Mouse (Mus musculus): ENCODE data around the gene Apoh. TPM values are rescaled to one million over a fixed set of nuclear protein-coding genes. Genes with fewer than 3 reads are reported as not detected.

Gene Apoh
- polyA plus RNA-seq, 1 experiment, result 2.3 TPM

- H3K27ac ChIP-seq (replicated peaks; ENCODE audit: low read depth, low read length), result no peak overlapping the region
- no peaks in the 10 kb centered on the region for H3K4me1 ChIP-seq (ENCODE audit: control insufficient read depth, insufficient read depth, insufficient read length, low read length)
- no peak overlapping the region for H3K4me3 ChIP-seq (ENCODE audit: insufficient read depth, low read depth, low read length)
These were observed 2.2 kb downstream of the Apoh start for GRCm38 (mm10) chr11:108345321-108345720.

- no peak overlapping the region for H3K27ac ChIP-seq (replicated peaks; ENCODE audit: low read depth, low read length)
- H3K4me3 ChIP-seq (ENCODE audit: insufficient read depth, low read depth, low read length), result no peak overlapping the region
- H3K4me1 ChIP-seq (ENCODE audit: control insufficient read depth, insufficient read depth, insufficient read length, low read length), result no peaks in the 10 kb centered on the region
These were observed 7.6 kb downstream of the Apoh start for GRCm38 (mm10) chr11:108350799-108351198.

DNA sequence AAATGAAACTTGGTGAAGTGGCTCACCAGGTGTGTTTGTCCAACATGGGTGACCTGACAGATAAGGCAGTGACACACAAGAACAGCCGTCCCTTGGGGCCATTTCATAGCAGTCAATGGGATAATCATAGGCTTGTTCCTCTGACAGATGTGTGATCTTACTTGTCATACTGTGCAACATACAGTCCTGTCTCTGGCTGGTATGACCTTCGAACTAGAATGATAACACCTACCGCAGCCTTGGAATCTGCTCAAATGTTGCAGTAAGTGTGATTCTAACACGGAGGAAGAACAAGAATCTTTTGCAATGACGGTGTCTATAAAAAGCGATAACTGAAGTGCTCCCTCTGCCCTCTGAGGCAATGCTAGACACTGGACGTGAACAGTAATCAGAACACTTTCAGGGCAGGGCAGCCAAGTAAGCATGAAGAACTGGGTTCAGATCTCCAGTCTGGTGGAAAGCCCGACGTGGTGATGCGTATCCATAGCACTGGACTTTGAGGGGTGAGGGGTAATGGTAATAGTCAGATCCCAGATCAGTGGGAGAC lies 9.8 kb downstream of the Apoh start:
- Histone ChIP-seq H3K4me1 (ENCODE audit: control insufficient read depth, insufficient read depth, insufficient read length, low read length) (no peaks in the 10 kb centered on the region), H3K4me3 (ENCODE audit: insufficient read depth, low read depth, low read length) (no peak overlapping the region), H3K27ac (replicated peaks; ENCODE audit: low read depth, low read length) (no peak overlapping the region)

GRCm38 (mm10) chr11:108356020-108356419 lies 12.9 kb downstream of the Apoh start:
- H3K4me1 ChIP-seq (ENCODE audit: control insufficient read depth, insufficient read depth, insufficient read length, low read length), result no peaks in the 10 kb centered on the region

DNA sequence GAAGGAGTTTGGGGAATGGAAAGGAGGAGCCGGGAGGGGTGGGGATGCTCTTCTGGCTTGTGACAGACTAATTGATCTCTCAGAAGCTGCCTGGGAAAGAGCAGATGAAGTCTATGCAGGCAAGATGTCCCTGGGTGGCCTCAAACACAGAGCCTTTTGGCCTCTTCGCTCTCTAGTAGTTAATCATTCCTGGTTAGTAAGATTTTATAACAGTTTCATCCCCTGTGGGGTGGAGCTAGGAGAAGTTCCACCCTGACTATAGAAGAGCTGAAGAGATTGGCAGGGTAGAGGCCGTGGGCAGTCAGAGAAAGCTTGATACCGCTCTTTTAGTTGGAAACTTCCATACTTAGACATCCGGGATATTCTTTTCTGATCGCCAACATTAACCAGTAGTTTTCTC lies 15.8 kb downstream of the Apoh start:
- Histone ChIP-seq H3K4me1 (ENCODE audit: control insufficient read depth, insufficient read depth, insufficient read length, low read length) (no peaks in the 10 kb centered on the region), H3K4me3 (ENCODE audit: insufficient read depth, low read depth, low read length) (no peak overlapping the region), H3K27ac (replicated peaks; ENCODE audit: low read depth, low read length) (no peak overlapping the region)

More at GRCm38 (mm10) chr11:108356020-108356419, 12.9 kb downstream of the Apoh start:
- no peak overlapping the region for H3K4me3 ChIP-seq (ENCODE audit: insufficient read depth, low read depth, low read length)
- no peak overlapping the region for H3K27ac ChIP-seq (replicated peaks; ENCODE audit: low read depth, low read length)

DNA sequence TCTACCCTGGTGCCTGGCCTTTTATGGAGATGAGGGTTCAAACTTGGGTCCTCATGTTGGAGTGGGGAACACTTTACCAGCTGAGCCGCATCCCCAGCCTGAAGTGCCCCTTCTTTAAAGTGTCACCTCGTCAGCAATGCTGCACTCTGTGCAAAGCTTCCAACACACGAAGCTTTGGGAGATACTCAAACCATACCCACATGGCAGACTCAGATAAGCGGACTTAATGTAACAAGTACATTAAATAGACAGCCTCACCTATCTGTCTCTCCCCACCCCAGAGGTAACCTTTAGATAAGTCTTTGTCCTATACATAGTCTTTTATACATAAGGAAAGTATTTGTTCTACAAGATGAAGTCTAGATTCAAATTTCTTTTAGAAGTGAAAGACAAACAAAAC lies 17.8 kb downstream of the Apoh start:
- no peaks in the 10 kb centered on the region for H3K4me1 ChIP-seq (ENCODE audit: control insufficient read depth, insufficient read depth, insufficient read length, low read length)
- H3K27ac ChIP-seq (replicated peaks; ENCODE audit: low read depth, low read length), result no peak overlapping the region
- H3K4me3 ChIP-seq (ENCODE audit: insufficient read depth, low read depth, low read length), result no peak overlapping the region

DNA sequence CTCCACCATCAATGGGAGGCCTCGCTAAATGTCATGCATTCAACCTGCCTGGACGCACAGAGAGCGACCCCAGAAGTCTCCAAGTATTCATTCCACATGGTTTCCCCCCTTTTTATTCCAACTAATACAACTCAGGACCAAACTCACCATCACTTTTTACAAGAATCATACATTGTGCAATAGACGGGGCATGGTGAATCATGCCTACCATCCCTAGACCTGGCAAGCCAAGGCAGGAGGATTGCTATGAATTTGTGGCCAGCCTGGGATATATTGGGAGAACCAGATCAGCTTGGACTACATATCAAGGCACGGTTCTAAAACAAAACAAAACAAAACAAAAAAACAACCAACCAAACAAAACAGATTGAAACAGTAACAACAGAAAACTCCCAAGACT lies 19.8 kb downstream of the Apoh start:
- Histone ChIP-seq H3K4me1 (ENCODE audit: control insufficient read depth, insufficient read depth, insufficient read length, low read length) (no peaks in the 10 kb centered on the region), H3K4me3 (ENCODE audit: insufficient read depth, low read depth, low read length) (no peak overlapping the region), H3K27ac (replicated peaks; ENCODE audit: low read depth, low read length) (no peak overlapping the region)

DNA sequence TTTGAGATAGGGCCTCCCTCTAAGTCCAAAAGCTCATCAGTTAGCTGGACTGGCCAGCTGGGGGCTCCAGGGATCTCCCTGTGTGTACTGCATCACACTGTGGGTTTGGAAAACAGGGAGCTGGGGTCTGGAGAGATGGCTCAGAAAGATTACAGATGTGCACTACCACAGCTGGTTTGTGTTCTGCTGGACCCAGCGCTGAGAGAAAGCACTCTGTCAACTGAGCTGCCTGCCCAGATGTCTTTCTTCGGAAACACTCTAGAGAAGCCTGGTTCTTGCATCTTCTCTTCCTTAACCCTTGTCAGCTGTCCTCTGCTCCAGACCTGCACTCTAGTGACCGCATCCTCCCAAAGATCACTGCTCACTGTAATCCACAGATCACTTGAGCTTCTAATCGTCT lies 20.8 kb downstream of the Apoh start:
- Histone ChIP-seq H3K4me3 (ENCODE audit: insufficient read depth, low read depth, low read length) (no peak overlapping the region), H3K4me1 (ENCODE audit: control insufficient read depth, insufficient read depth, insufficient read length, low read length) (no peaks in the 10 kb centered on the region), H3K27ac (replicated peaks; ENCODE audit: low read depth, low read length) (no peak overlapping the region)

DNA sequence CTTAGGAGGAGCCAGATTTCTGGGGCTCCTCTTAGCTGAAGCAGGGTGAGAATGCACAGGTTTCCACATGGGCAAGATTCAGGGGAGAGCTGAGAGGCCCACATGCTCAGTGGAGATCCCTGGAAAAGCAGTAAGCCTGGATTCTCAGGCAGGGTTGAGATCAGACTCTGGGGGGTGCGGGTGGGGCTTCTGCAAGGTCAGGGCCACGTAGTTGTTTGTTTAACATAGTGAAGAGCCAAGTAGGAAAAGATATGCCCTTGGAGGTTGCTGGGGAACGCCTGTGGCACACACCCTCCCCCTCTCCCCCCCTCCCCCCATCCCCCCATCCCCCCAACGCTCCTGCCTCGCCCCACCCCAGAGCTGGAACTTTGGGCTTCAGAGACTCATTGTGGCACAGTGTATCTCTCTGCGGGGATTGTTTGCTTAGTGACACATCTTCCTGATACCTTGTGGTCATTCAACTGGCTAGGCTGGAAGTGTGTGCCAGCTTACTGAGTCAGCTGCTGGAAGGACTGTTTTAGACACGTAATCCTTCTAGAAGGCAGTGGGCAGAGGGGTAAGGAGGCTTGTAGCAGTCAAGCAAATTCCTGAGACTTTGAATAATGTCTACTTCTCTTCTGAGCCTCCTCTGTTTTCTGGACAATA lies 21.9 kb downstream of the Apoh start:
- H3K27ac ChIP-seq (replicated peaks; ENCODE audit: low read depth, low read length), result no peak overlapping the region
- H3K4me1 ChIP-seq (ENCODE audit: control insufficient read depth, insufficient read depth, insufficient read length, low read length), result no peaks in the 10 kb centered on the region
- H3K4me3 ChIP-seq (ENCODE audit: insufficient read depth, low read depth, low read length), result no peak overlapping the region

- H3K4me1 ChIP-seq (ENCODE audit: control insufficient read depth, insufficient read depth, insufficient read length, low read length), result no peaks in the 10 kb centered on the region
- H3K4me3 ChIP-seq (ENCODE audit: insufficient read depth, low read depth, low read length), result no peak overlapping the region
- no peak overlapping the region for H3K27ac ChIP-seq (replicated peaks; ENCODE audit: low read depth, low read length)
These were observed 22.4 kb downstream of the Apoh start for GRCm38 (mm10) chr11:108365600-108365999.

DNA sequence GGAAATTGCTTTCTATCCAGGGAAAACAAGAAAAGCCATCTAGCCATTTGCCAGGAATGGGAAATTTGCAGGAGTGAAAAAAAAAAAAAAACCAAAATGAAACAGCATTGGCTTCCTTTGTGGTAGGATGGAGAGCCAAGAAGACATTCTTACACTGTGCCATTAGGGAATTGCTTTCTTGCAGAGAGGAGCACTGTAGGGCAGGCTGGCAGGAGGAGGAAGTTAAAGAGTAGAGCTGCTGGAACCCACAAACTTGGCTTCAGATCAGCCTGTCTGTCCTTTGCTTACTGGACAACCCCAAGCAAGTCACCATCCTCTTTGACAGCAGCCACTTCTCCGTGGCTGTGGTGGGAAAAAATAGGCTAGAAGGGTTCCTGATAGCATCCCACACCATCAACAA lies 23.9 kb downstream of the Apoh start:
- H3K27ac ChIP-seq (replicated peaks; ENCODE audit: low read depth, low read length), result no peak overlapping the region
- no peak overlapping the region for H3K4me3 ChIP-seq (ENCODE audit: insufficient read depth, low read depth, low read length)
- H3K4me1 ChIP-seq (ENCODE audit: control insufficient read depth, insufficient read depth, insufficient read length, low read length), result no peaks in the 10 kb centered on the region

DNA sequence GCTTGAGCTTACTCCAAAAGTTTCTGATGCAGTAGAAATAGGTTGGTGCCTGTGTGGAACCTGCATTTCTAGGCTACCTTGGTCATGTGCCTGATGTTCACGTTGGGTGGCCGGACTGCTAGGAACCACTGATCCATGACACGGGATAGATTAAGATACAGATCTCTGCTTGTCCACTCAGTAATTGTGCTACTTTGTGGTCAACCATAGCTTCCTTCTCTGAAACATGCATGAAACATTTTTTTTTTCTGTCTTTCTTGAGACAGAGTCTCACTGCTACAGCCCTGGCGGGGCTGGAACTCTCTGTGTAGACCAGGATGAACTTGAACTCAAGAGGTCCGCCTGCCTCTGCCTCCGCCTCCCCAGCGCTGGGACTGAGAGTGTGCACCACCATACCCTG lies 33.7 kb downstream of the Apoh start:
- H3K27ac ChIP-seq (replicated peaks; ENCODE audit: low read depth, low read length), result no peak overlapping the region
- H3K4me3 ChIP-seq (ENCODE audit: insufficient read depth, low read depth, low read length), result no peak overlapping the region
- H3K4me1 ChIP-seq (ENCODE audit: control insufficient read depth, insufficient read depth, insufficient read length, low read length), result no peaks in the 10 kb centered on the region

DNA sequence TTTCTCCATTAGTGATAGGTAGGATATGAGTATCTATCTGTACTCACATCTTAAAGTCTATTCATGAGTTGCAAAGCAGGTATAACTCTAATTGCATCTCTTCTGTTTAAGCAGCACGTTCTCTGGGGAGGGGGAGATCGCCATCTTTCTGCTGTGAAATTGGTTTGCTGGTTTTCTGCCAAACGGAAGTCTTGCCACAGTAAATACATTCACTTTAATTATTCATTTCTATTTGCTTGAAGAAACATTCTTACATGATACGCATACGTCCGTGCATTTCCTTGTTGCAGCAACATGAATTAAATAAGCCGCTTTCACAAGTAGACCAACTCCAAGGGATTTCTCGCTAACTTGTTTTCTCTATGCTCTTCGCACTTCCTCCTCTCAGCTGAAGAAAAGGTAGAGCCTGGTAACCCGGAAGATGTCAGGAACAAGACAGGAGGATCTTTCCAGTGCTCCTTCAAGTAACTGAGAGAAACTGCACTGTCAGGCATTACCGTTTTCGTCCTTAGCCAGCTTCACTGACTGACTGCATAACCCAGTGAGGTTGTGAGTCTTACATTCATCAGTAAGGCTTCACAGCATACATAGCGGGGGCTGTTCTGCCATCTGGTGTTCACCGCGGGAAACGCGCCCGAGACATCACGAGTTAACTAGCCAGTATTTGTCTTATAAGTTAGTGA lies 34.7 kb downstream of the Apoh start:
- H3K4me1 ChIP-seq (ENCODE audit: control insufficient read depth, insufficient read depth, insufficient read length, low read length), result no peaks in the 10 kb centered on the region
- no peak overlapping the region for H3K4me3 ChIP-seq (ENCODE audit: insufficient read depth, low read depth, low read length)
- no peak overlapping the region for H3K27ac ChIP-seq (replicated peaks; ENCODE audit: low read depth, low read length)

- Histone ChIP-seq H3K4me3 (ENCODE audit: insufficient read depth, low read depth, low read length) (no peak overlapping the region), H3K4me1 (ENCODE audit: control insufficient read depth, insufficient read depth, insufficient read length, low read length) (no peaks in the 10 kb centered on the region), H3K27ac (replicated peaks; ENCODE audit: low read depth, low read length) (no peak overlapping the region)
These were observed 35.2 kb downstream of the Apoh start for GRCm38 (mm10) chr11:108378363-108378751.

DNA sequence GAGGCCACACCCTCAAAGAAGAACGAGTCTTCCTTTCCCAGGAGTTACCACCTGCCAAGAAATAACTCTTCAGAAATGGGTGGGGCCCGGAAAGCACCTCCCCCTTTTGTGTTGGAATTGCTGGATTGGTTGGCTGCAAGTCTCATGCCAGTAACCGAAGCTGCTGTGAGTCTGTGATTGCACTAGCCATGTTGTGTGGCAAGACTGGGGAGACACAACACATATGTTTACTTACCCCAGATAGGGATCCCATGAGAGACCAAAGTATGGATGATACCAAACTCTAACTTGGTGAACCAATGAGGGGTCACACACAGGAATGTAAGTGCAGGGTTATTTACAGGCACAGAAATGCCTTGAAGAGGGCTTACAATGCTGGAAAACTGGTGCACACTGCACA lies 39.5 kb downstream of the Apoh start:
- no peak overlapping the region for H3K27ac ChIP-seq (replicated peaks; ENCODE audit: low read depth, low read length)
- H3K4me3 ChIP-seq (ENCODE audit: insufficient read depth, low read depth, low read length), result no peak overlapping the region
- no peaks in the 10 kb centered on the region for H3K4me1 ChIP-seq (ENCODE audit: control insufficient read depth, insufficient read depth, insufficient read length, low read length)

Measured in brown adipose tissue, adult 24 weeks (tissue).